In genomic region chrX:20617176-20617902, GRCm38 (mm10) we compare ENCODE assay signal across 8 mouse cellular contexts. TPM values are rescaled to one million over a fixed set of nuclear protein-coding genes. Genes with fewer than 3 reads are reported as not detected.
DNase-seq lines count a peak whose midpoint lies in the region; ATAC-seq lines count a peak whose summit lies in the region.

TSS of gene Rbm10 (plus strand) at chrX:20617503.
TSS of gene Ndufb11 (minus strand) at chrX:20617619.

- H3K9ac ChIP-seq in forebrain, embryonic 14.5 days (ENCODE audit: low read length): peak within 1 kb of the TSS; percentile 68
- H3K9ac ChIP-seq in neural tube, embryonic 15.5 days (replicated peaks): peak within 1 kb of the TSS; percentile 60

- no peaks in the 10 kb centered on the region for H3K27me3 ChIP-seq in forebrain, embryonic 14.5 days (replicated peaks; ENCODE audit: control insufficient read depth, insufficient read depth, low read length)
- H3K27me3 ChIP-seq in neural tube, embryonic 15.5 days (replicated peaks): no peaks in the 10 kb centered on the region

- H3K27ac ChIP-seq in forebrain, embryonic 14.5 days (ENCODE audit: low read depth, low read length): peak within 1 kb of the TSS; percentile 88
- peak within 1 kb of the TSS; percentile 91 for H3K27ac ChIP-seq in neural tube, embryonic 15.5 days (replicated peaks)

- WGBS in forebrain, embryonic 14.5 days: 31% methylated on average over 49 of the region's 49 CpGs
- WGBS in neural tube, embryonic 15.5 days: 14% methylated on average over 48 of the region's 49 CpGs

- H3K36me3 ChIP-seq in forebrain, embryonic 14.5 days (ENCODE audit: control insufficient read depth, insufficient read depth, low read length): peaks cover 17% of the 10 kb centered on the region; the same call in 1 of the 2 replicates
- 0 out of 2 replicates have a peak, but pooled peaks cover 3% of the 10 kb centered on the region for H3K36me3 ChIP-seq in neural tube, embryonic 15.5 days

- H3K4me3 ChIP-seq in forebrain, embryonic 14.5 days (ENCODE audit: low read depth, low read length): peak within 1 kb of the TSS; percentile 47
- peak within 1 kb of the TSS; percentile 57 for H3K4me3 ChIP-seq in neural tube, embryonic 15.5 days (replicated peaks)

- intact Hi-C loops in heart, postnatal 14 days (cut with DNase I): no loop called here

- H3K4me2 ChIP-seq in forebrain, embryonic 14.5 days (ENCODE audit: low read length): peak within 1 kb of the TSS; percentile 57
- peak within 1 kb of the TSS; percentile 56 for H3K4me2 ChIP-seq in neural tube, embryonic 15.5 days

- peaks cover 5% of the 10 kb centered on the region; the same call in 1 of the 2 replicates for H3K4me1 ChIP-seq in forebrain, embryonic 14.5 days (ENCODE audit: control insufficient read depth, insufficient read depth, low read length)
- peaks cover 20% of the 10 kb centered on the region for H3K4me1 ChIP-seq in neural tube, embryonic 15.5 days

- peak; percentile 77 for DNase-seq in ES-CJ7 (ENCODE audit: low read depth, low spot score)
- peak; percentile 76 for DNase-seq in cerebellum, adult 11 months
- peak; percentile 85 for DNase-seq in forebrain, embryonic 14.5 days (ENCODE audit: low spot score)
- DNase-seq in heart, postnatal 14 days: peak; percentile 73 to 76
- DNase-seq in layer of hippocampus, adult 11-12 months (ENCODE audit: low spot score): peak; percentile 82
- peak; percentile 88 for DNase-seq in lung, adult 18-20 months
- peak; percentile 76 for DNase-seq in testis, postnatal 14 days (ENCODE audit: low spot score)

- H3K9me3 ChIP-seq in forebrain, embryonic 14.5 days (replicated peaks; ENCODE audit: control insufficient read depth, low read length): no peaks in the 10 kb centered on the region
- no peaks in the 10 kb centered on the region for H3K9me3 ChIP-seq in neural tube, embryonic 15.5 days (replicated peaks)

- peak; percentile 97 for ATAC-seq in forebrain, embryonic 14.5 days
- peak; percentile 96 for ATAC-seq in neural tube, embryonic 15.5 days (ENCODE audit: low FRiP score)

RNA-seq across cellular contexts. Expression of gene Rbm10, which starts in this region (rescaled TPM):
- polyA plus RNA-seq in forebrain, embryonic 14.5 days (2014; fragmentation: Nextera tagmentation; extraction: Ambion mirVana): 56.6 and 58.8 TPM in 2 replicates
- total RNA-seq in heart, postnatal 14 days (2021): 10 to 100 TPM; 21.2 to 25.4 TPM
- 47.2 and 52.2 TPM in 2 replicates for polyA plus RNA-seq in neural tube, embryonic 15.5 days (2015; fragmentation: Nextera tagmentation; extraction: Ambion mirVana)

RNA-seq across cellular contexts. Expression of gene Ndufb11, which starts in this region (rescaled TPM):
- polyA plus RNA-seq in forebrain, embryonic 14.5 days (2014; fragmentation: Nextera tagmentation; extraction: Ambion mirVana): 219 and 257 TPM in 2 replicates
- 100 to 1,000 TPM; 634 to 692 TPM for total RNA-seq in heart, postnatal 14 days (2021)
- 244 and 252 TPM in 2 replicates for polyA plus RNA-seq in neural tube, embryonic 15.5 days (2015; fragmentation: Nextera tagmentation; extraction: Ambion mirVana)

Comparison
In these comparisons a context has a peak if more than half of its experiments do, and no peak if none do; other contexts are left out.
1. Peak in every context shown above with its lines: DNase-seq, ATAC-seq, H3K4me3 ChIP-seq and H3K27ac ChIP-seq.